Mouse (Mus musculus) heart, postnatal 0 days (tissue): ENCODE results near the gene Fubp1.
A peak's percentile ranks its signal among the peaks of the same experiment; 100 is the strongest.

ENCODE experiments used
- CTCF ChIP-seq: IDR thresholded peaks from 2 replicates; pipeline ENCODE4 v1.5.1; 2016; ENCODE audit warnings: antibody characterized with exemption, control low read depth, low read depth
- EP300 ChIP-seq: IDR thresholded peaks from 2 replicates; pipeline ENCODE4 v1.6.1; 2016; ENCODE audit warnings: antibody characterized with exemption, low read depth

DNA sequence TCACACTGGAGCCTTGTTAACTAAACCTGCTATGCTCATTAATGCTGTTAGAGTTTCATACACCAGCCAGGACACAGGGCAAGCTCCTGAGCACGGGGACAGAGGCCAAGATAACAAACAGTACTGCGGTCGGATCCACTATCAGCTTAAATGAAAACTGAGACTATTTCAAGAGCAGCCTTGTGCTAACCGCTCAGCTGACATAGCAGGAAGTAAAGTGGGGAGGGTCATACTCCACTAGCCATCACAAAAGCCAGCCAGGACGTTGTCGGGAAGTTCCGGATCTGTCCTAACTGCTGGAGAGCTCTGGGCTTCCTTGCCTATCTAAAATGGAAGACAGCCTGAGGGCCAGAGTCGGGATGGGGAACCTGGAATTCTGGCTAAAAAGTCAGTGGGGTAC lies 51.7 kb downstream of the Fubp1 start:
- no peak for TF ChIP-seq CTCF
- peak; percentile 82; the same call in 1 of the 2 replicates for TF ChIP-seq EP300
